Mouse (Mus musculus): ENCODE data around the gene Dock4. TPM values are rescaled to one million over a fixed set of nuclear protein-coding genes. Genes with fewer than 3 reads are reported as not detected.

Gene Dock4
- polyA plus RNA-seq, 1 experiment = 12.7 TPM

GRCm38 (mm10) chr12:40544273-40544672, 98.5 kb downstream of the Dock4 start:
- Histone ChIP-seq H3K36me3 (ENCODE audit: control insufficient read depth, insufficient read depth, low read length, poor library complexity, severe bottlenecking) (no peaks in the 10 kb centered on the region), H3K4me3 (ENCODE audit: low read depth, low read length) (no peak overlapping the region), H3K9ac (ENCODE audit: low read depth, poor library complexity, severe bottlenecking) (no peak overlapping the region)

DNA sequence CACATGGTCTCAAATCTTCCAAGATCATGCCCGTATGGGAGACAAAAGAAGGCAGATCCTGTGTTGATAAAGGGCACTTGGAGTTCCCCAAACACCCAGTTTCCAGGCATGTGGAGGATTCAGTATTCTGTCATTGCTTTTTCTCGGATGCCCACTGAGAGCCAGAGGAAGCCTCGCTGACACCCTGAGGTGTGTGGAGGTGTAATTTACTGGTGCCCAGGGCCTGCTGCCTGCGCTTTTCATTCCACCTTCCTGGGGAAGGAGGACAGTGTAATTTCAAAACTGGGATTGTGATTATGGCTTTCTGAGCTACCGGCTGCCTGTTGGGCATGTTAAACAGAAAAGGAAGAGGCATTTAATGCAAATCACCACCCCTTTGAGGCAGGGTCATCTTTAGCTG, 101.1 kb downstream of the Dock4 start:
- Histone ChIP-seq H3K36me3 (ENCODE audit: control insufficient read depth, insufficient read depth, low read length, poor library complexity, severe bottlenecking) (no peaks in the 10 kb centered on the region), H3K4me3 (ENCODE audit: low read depth, low read length) (no peak overlapping the region), H3K9me3 (replicated peaks; ENCODE audit: control insufficient read depth, insufficient read depth, low read length, poor library complexity, severe bottlenecking) (no peaks in the 10 kb centered on the region), H3K9ac (ENCODE audit: low read depth, poor library complexity, severe bottlenecking) (no peak overlapping the region), H3K27me3 (ENCODE audit: control insufficient read depth, insufficient read depth, low read length, poor library complexity, severe bottlenecking) (no peaks in the 10 kb centered on the region), H3K4me1 (ENCODE audit: control insufficient read depth, insufficient read depth, low read length) (no peaks in the 10 kb centered on the region), H3K27ac (ENCODE audit: insufficient read depth, low read length) (no peak overlapping the region)
- TF ChIP-seq POLR2A (IDR thresholded peaks at IDR 0.05; ENCODE audit: insufficient read depth, low read length) (no peak), EP300 (IDR thresholded peaks at IDR 0.05; ENCODE audit: insufficient read depth, low read depth, low read length) (no peak), CTCF (IDR thresholded peaks at IDR 0.05; ENCODE audit: low read depth, low read length) (no peak)

More at GRCm38 (mm10) chr12:40544273-40544672, 98.5 kb downstream of the Dock4 start:
- Histone ChIP-seq H3K27ac (ENCODE audit: insufficient read depth, low read length) (no peak overlapping the region), H3K4me1 (ENCODE audit: control insufficient read depth, insufficient read depth, low read length) (no peaks in the 10 kb centered on the region), H3K27me3 (ENCODE audit: control insufficient read depth, insufficient read depth, low read length, poor library complexity, severe bottlenecking) (no peaks in the 10 kb centered on the region), H3K9me3 (replicated peaks; ENCODE audit: control insufficient read depth, insufficient read depth, low read length, poor library complexity, severe bottlenecking) (no peaks in the 10 kb centered on the region)
- TF ChIP-seq POLR2A (IDR thresholded peaks at IDR 0.05; ENCODE audit: insufficient read depth, low read length) = no peak
- no peak for TF ChIP-seq EP300 (IDR thresholded peaks at IDR 0.05; ENCODE audit: insufficient read depth, low read depth, low read length)
- TF ChIP-seq CTCF (IDR thresholded peaks at IDR 0.05; ENCODE audit: low read depth, low read length) = no peak

GRCm38 (mm10) chr12:40551317-40551716, 105.6 kb downstream of the Dock4 start:
- no peak overlapping the region for H3K27ac ChIP-seq (ENCODE audit: insufficient read depth, low read length)
- H3K4me1 ChIP-seq (ENCODE audit: control insufficient read depth, insufficient read depth, low read length) = no peaks in the 10 kb centered on the region
- TF ChIP-seq EP300 (IDR thresholded peaks at IDR 0.05; ENCODE audit: insufficient read depth, low read depth, low read length) = no peak
- TF ChIP-seq POLR2A (IDR thresholded peaks at IDR 0.05; ENCODE audit: insufficient read depth, low read length) = no peak
- no peak for TF ChIP-seq CTCF (IDR thresholded peaks at IDR 0.05; ENCODE audit: low read depth, low read length)
- H3K27me3 ChIP-seq (ENCODE audit: control insufficient read depth, insufficient read depth, low read length, poor library complexity, severe bottlenecking) = no peaks in the 10 kb centered on the region
- no peaks in the 10 kb centered on the region for H3K9me3 ChIP-seq (replicated peaks; ENCODE audit: control insufficient read depth, insufficient read depth, low read length, poor library complexity, severe bottlenecking)
- no peak overlapping the region for H3K4me3 ChIP-seq (ENCODE audit: low read depth, low read length)
- H3K9ac ChIP-seq (ENCODE audit: low read depth, poor library complexity, severe bottlenecking) = no peak overlapping the region
- no peaks in the 10 kb centered on the region for H3K36me3 ChIP-seq (ENCODE audit: control insufficient read depth, insufficient read depth, low read length, poor library complexity, severe bottlenecking)

GRCm38 (mm10) chr12:40552201-40552600, 106.4 kb downstream of the Dock4 start:
- TF ChIP-seq POLR2A (IDR thresholded peaks at IDR 0.05; ENCODE audit: insufficient read depth, low read length) (no peak), EP300 (IDR thresholded peaks at IDR 0.05; ENCODE audit: insufficient read depth, low read depth, low read length) (no peak)

DNA sequence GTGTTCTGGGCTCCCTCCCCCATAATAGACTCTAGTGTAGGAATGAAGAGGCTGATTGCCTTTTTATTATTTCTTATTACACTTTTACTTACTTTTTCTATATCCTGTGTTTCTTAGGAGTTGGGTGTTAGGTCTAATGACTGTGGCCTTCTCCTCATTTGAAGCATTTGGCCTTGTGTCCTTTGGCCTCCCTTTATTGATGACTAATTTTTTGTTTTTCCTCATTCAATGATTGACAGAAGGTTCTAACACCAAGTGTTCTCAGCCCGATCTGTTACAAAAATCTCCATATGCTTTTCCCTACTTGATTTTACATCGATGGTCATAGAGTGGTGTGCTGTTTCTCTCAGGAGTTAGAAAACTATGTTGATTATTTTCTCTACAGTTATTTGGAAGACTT, 108.2 kb downstream of the Dock4 start:
- Histone ChIP-seq H3K27me3 (ENCODE audit: control insufficient read depth, insufficient read depth, low read length, poor library complexity, severe bottlenecking) (no peaks in the 10 kb centered on the region), H3K9me3 (replicated peaks; ENCODE audit: control insufficient read depth, insufficient read depth, low read length, poor library complexity, severe bottlenecking) (no peaks in the 10 kb centered on the region), H3K4me1 (ENCODE audit: control insufficient read depth, insufficient read depth, low read length) (no peaks in the 10 kb centered on the region), H3K4me3 (ENCODE audit: low read depth, low read length) (no peak overlapping the region), H3K36me3 (ENCODE audit: control insufficient read depth, insufficient read depth, low read length, poor library complexity, severe bottlenecking) (no peaks in the 10 kb centered on the region), H3K9ac (ENCODE audit: low read depth, poor library complexity, severe bottlenecking) (no peak overlapping the region), H3K27ac (ENCODE audit: insufficient read depth, low read length) (no peak overlapping the region)
- TF ChIP-seq EP300 (IDR thresholded peaks at IDR 0.05; ENCODE audit: insufficient read depth, low read depth, low read length) = no peak
- no peak for TF ChIP-seq CTCF (IDR thresholded peaks at IDR 0.05; ENCODE audit: low read depth, low read length)
- TF ChIP-seq POLR2A (IDR thresholded peaks at IDR 0.05; ENCODE audit: insufficient read depth, low read length) = no peak

More at GRCm38 (mm10) chr12:40552201-40552600, 106.4 kb downstream of the Dock4 start:
- Histone ChIP-seq H3K9me3 (replicated peaks; ENCODE audit: control insufficient read depth, insufficient read depth, low read length, poor library complexity, severe bottlenecking) (no peaks in the 10 kb centered on the region), H3K9ac (ENCODE audit: low read depth, poor library complexity, severe bottlenecking) (no peak overlapping the region), H3K4me3 (ENCODE audit: low read depth, low read length) (no peak overlapping the region), H3K36me3 (ENCODE audit: control insufficient read depth, insufficient read depth, low read length, poor library complexity, severe bottlenecking) (no peaks in the 10 kb centered on the region), H3K27me3 (ENCODE audit: control insufficient read depth, insufficient read depth, low read length, poor library complexity, severe bottlenecking) (no peaks in the 10 kb centered on the region), H3K27ac (ENCODE audit: insufficient read depth, low read length) (no peak overlapping the region), H3K4me1 (ENCODE audit: control insufficient read depth, insufficient read depth, low read length) (no peaks in the 10 kb centered on the region)

DNA sequence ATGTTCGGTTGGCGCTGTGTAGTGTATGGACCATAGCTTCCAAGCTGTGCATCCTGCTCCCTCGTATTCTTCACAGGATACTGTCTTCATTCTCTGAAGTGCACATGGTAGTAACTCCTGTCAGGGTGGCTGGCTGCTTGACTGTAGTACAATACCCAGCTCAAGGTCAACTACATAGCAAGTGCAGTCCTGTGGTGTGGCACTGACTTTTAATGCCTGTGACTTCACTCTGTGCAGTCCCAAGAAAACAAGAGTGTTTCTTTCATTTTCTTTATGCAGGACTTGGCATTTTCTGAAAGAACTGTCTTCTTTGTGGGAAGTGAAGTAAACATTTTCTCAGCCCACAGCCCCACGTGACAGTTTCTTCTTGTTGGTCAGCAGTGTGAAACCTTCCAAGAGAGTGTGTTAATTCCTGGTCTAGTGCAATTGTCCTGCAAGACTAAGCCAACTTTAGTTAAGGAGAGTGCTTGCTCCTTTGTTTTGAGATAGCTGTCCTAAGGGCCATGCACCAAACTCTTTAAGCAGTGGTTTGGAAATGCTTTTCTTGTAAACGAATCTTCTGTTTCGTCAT, 109.3 kb downstream of the Dock4 start:
- H3K4me3 ChIP-seq (ENCODE audit: low read depth, low read length) = no peak overlapping the region
- no peak overlapping the region for H3K9ac ChIP-seq (ENCODE audit: low read depth, poor library complexity, severe bottlenecking)
- TF ChIP-seq CTCF (IDR thresholded peaks at IDR 0.05; ENCODE audit: low read depth, low read length) (no peak), POLR2A (IDR thresholded peaks at IDR 0.05; ENCODE audit: insufficient read depth, low read length) (no peak), EP300 (IDR thresholded peaks at IDR 0.05; ENCODE audit: insufficient read depth, low read depth, low read length) (no peak)
- no peak overlapping the region for H3K27ac ChIP-seq (ENCODE audit: insufficient read depth, low read length)
- H3K4me1 ChIP-seq (ENCODE audit: control insufficient read depth, insufficient read depth, low read length) = no peaks in the 10 kb centered on the region
- no peaks in the 10 kb centered on the region for H3K27me3 ChIP-seq (ENCODE audit: control insufficient read depth, insufficient read depth, low read length, poor library complexity, severe bottlenecking)
- no peaks in the 10 kb centered on the region for H3K9me3 ChIP-seq (replicated peaks; ENCODE audit: control insufficient read depth, insufficient read depth, low read length, poor library complexity, severe bottlenecking)
- H3K36me3 ChIP-seq (ENCODE audit: control insufficient read depth, insufficient read depth, low read length, poor library complexity, severe bottlenecking) = no peaks in the 10 kb centered on the region
